Mouse (Mus musculus) frontal cortex, adult (tissue): ENCODE data around the gene Fam76a.
"Not testable (repeated sequence)": the region's sequence is repeated elsewhere in the genome, so short reads cannot be mapped to it uniquely, and the experiment has no call there.

Source experiments
- ATAC-seq: cut with Nextera tagmentation; 2 replicates; pipeline ENCODE4 v1.9.2; 2017; ENCODE audit warnings: mild to moderate bottlenecking, moderate library complexity, mixed read lengths; ENCODE audit not compliant: low TSS enrichment

The Fam76a gene

GRCm38 (mm10) chr4:132945261-132946046 lies 23.1 kb upstream of the Fam76a start:
- ATAC-seq, result peak; percentile 66

- no peak for ATAC-seq
These were observed 22.4 kb upstream of the Fam76a start for GRCm38 (mm10) chr4:132944776-132945175.

GRCm38 (mm10) chr4:132944106-132944505 lies 21.7 kb upstream of the Fam76a start:
- no peak for ATAC-seq

GRCm38 (mm10) chr4:132943088-132943487 lies 20.7 kb upstream of the Fam76a start:
- no peak for ATAC-seq

- ATAC-seq, result no peak
These were observed 18.8 kb upstream of the Fam76a start for GRCm38 (mm10) chr4:132941012-132941729.

GRCm38 (mm10) chr4:132939421-132940127 lies 17.2 kb upstream of the Fam76a start:
- ATAC-seq, result no peak

GRCm38 (mm10) chr4:132938181-132938941 lies 16.0 kb upstream of the Fam76a start:
- ATAC-seq, result peak; percentile 84

GRCm38 (mm10) chr4:132934639-132935038 lies 12.3 kb upstream of the Fam76a start:
- ATAC-seq, result no peak

- peak; percentile 85 for ATAC-seq
These were observed 10.5 kb upstream of the Fam76a start for GRCm38 (mm10) chr4:132932752-132933404.

GRCm38 (mm10) chr4:132930784-132931183 lies 8.4 kb upstream of the Fam76a start:
- no peak for ATAC-seq

- ATAC-seq, result not testable (repeated sequence)
These were observed 4.2 kb upstream of the Fam76a start for GRCm38 (mm10) chr4:132926520-132926919.

GRCm38 (mm10) chr4:132922061-132922530 lies 262 bp downstream of the Fam76a start:
- peak; percentile 29; the same call in 1 of the 2 replicates for ATAC-seq

GRCm38 (mm10) chr4:132921488-132921887 lies 870 bp downstream of the Fam76a start:
- ATAC-seq, result no peak

- no peak for ATAC-seq
These were observed 2.2 kb downstream of the Fam76a start for GRCm38 (mm10) chr4:132920171-132920570.

GRCm38 (mm10) chr4:132918493-132918892 lies 3.9 kb downstream of the Fam76a start:
- ATAC-seq, result not testable (repeated sequence)

GRCm38 (mm10) chr4:132912156-132912555 lies 10.2 kb downstream of the Fam76a start:
- ATAC-seq, result no peak

GRCm38 (mm10) chr4:132905843-132906360 lies 16.5 kb downstream of the Fam76a start:
- no peak for ATAC-seq

- no peak for ATAC-seq
These were observed 17.5 kb downstream of the Fam76a start for GRCm38 (mm10) chr4:132904765-132905309.

- ATAC-seq, result no peak
These were observed 18.3 kb downstream of the Fam76a start for GRCm38 (mm10) chr4:132904071-132904470.

- ATAC-seq, result no peak
These were observed 24.2 kb downstream of the Fam76a start for GRCm38 (mm10) chr4:132898197-132898596.
